Mouse (Mus musculus): ENCODE results near the gene Slco1a4.
A peak's percentile ranks its signal among the peaks of the same experiment; 100 is the strongest.
"Not testable (repeated sequence)": the region's sequence is repeated elsewhere in the genome, so short reads cannot be mapped to it uniquely, and the experiment has no call there.

The Slco1a4 gene

GRCm38 (mm10) chr6:141856085-141856484 is at the start of gene Slco1a4:
Slco1a4 (minus strand) TSS chr6:141856199.
- DNase-seq (ENCODE audit: low spot score), result no peak

GRCm38 (mm10) chr6:141898197-141898596 is 42.2 kb upstream of the Slco1a4 start:
- no peak for DNase-seq (ENCODE audit: low spot score)

GRCm38 (mm10) chr6:141889723-141890122 is 33.7 kb upstream of the Slco1a4 start:
- DNase-seq (ENCODE audit: low spot score), result no peak

GRCm38 (mm10) chr6:141888248-141888647 is 32.2 kb upstream of the Slco1a4 start:
- DNase-seq (ENCODE audit: low spot score), result no peak

- DNase-seq (ENCODE audit: low spot score), result no peak
These were observed 26.6 kb upstream of the Slco1a4 start for GRCm38 (mm10) chr6:141882581-141882980.

GRCm38 (mm10) chr6:141875742-141876141 is 19.7 kb upstream of the Slco1a4 start:
- not testable (repeated sequence) for DNase-seq (ENCODE audit: low spot score)

GRCm38 (mm10) chr6:141871711-141872110 is 15.7 kb upstream of the Slco1a4 start:
- no peak for DNase-seq (ENCODE audit: low spot score)

GRCm38 (mm10) chr6:141868735-141869134 is 12.7 kb upstream of the Slco1a4 start:
- no peak for DNase-seq (ENCODE audit: low spot score)

GRCm38 (mm10) chr6:141866026-141866425 is 10.0 kb upstream of the Slco1a4 start:
- DNase-seq (ENCODE audit: low spot score), result no peak

GRCm38 (mm10) chr6:141857735-141858531 is 1.9 kb upstream of the Slco1a4 start:
- DNase-seq (ENCODE audit: low spot score), result no peak

GRCm38 (mm10) chr6:141853616-141854015 is 2.4 kb downstream of the Slco1a4 start:
- DNase-seq (ENCODE audit: low spot score), result no peak

GRCm38 (mm10) chr6:141849051-141849450 is 6.9 kb downstream of the Slco1a4 start:
- DNase-seq (ENCODE audit: low spot score), result no peak

- DNase-seq (ENCODE audit: low spot score), result peak; percentile 39
These were observed 58.2 kb downstream of the Slco1a4 start for GRCm38 (mm10) chr6:141797837-141798236.

- DNase-seq (ENCODE audit: low spot score), result no peak
These were observed 81.5 kb downstream of the Slco1a4 start for GRCm38 (mm10) chr6:141774476-141774875.

GRCm38 (mm10) chr6:141773710-141774109 is 82.3 kb downstream of the Slco1a4 start, which contains the start of gene Gm5724:
Gm5724 (minus strand) TSS chr6:141773810.
- no peak for DNase-seq (ENCODE audit: low spot score)

Data from layer of hippocampus, adult 11-12 months (tissue).